Mouse (Mus musculus) hindbrain, embryonic 13.5 days (tissue): ENCODE results near the gene Taf4. TPM values are rescaled to one million over a fixed set of nuclear protein-coding genes. Genes with fewer than 3 reads are reported as not detected.

Source experiments
- ATAC-seq: fragments of 200-750 bp; cut with Nextera tagmentation; 2 replicates; pipeline ENCODE4 v1.8.0; 2017; ENCODE audit warnings: moderate TSS enrichment; ENCODE audit not compliant: low FRiP score
- H3K27ac ChIP-seq: fragments of 300-500 bp; sonication (generic); 2 replicates; pipeline ENCODE4 v1.5.1; 2015; ENCODE audit warnings: inconsistent platforms, mild to moderate bottlenecking, moderate library complexity
- H3K27me3 ChIP-seq: fragments of 300-500 bp; sonication (generic); 2 replicates; pipeline ENCODE4 v1.6.1; 2015; ENCODE audit warnings: mild to moderate bottlenecking, inconsistent platforms
- H3K36me3 ChIP-seq: fragments of 300-500 bp; sonication (generic); 2 replicates; pipeline ENCODE4 v1.6.1; 2015; ENCODE audit warnings: mild to moderate bottlenecking, inconsistent platforms
- H3K4me1 ChIP-seq: fragments of 300-500 bp; sonication (generic); replicated peaks from 2 replicates; pipeline ENCODE4 v1.6.1; 2015; ENCODE audit warnings: inconsistent platforms
- H3K4me2 ChIP-seq: fragments of 300-500 bp; sonication (generic); 2 replicates; pipeline ENCODE4 v1.6.1; 2015; ENCODE audit warnings: inconsistent platforms, mild to moderate bottlenecking, moderate library complexity
- H3K4me3 ChIP-seq: fragments of 300-500 bp; sonication (generic); 2 replicates; pipeline ENCODE4 v1.5.1; 2015; ENCODE audit warnings: mild to moderate bottlenecking, inconsistent platforms
- H3K9ac ChIP-seq: fragments of 300-500 bp; sonication (generic); 2 replicates; pipeline ENCODE4 v1.6.1; 2015; ENCODE audit warnings: mild to moderate bottlenecking, inconsistent platforms
- H3K9me3 ChIP-seq: fragments of 300-500 bp; sonication (generic); 2 replicates; pipeline ENCODE4 v1.6.1; 2016; ENCODE audit warnings: inconsistent platforms
- WGBS: fragments of 180-500 bp; shearing (Covaris S2); methylation state at CpG from one replicate; pipeline ENCODE4 v1.1.7; 2015; 5-methylcytosine and 5-hydroxymethylcytosine counted together
- polyA plus RNA-seq: library from polyadenylated mRNA; unstranded; fragments of >200 nt; fragmentation: Nextera tagmentation; extraction: Ambion mirVana; gene quantifications from 2 replicates; pipeline ENCODE4 v1.2.1, GENCODE M21; 2015

Gene Taf4
- polyA plus RNA-seq, 1 experiment from 2014 or later, result 4.5 TPM

- WGBS, result 79% methylated on average over 14 of the region's 14 CpGs
- Histone ChIP-seq H3K27ac (no peak overlapping the region), H3K27me3 (no peaks in the 10 kb centered on the region), H3K9me3 (no peaks in the 10 kb centered on the region), H3K4me3 (no peak overlapping the region), H3K36me3 (no peaks in the 10 kb centered on the region), H3K9ac (no peak overlapping the region), H3K4me1 (peaks cover 34% of the 10 kb centered on the region), H3K4me2 (no peak overlapping the region)
- no peak for ATAC-seq
Observed at GRCm38 (mm10) chr2:179951542-179952524, 24.6 kb downstream of the Taf4 start.

- peaks cover 54% of the 10 kb centered on the region for H3K4me1 ChIP-seq
- H3K4me3 ChIP-seq, result no peak overlapping the region
- H3K9me3 ChIP-seq, result no peaks in the 10 kb centered on the region
- ATAC-seq, result no peak
- no peak overlapping the region for H3K4me2 ChIP-seq
- no peak overlapping the region for H3K9ac ChIP-seq
- H3K36me3 ChIP-seq, result no peaks in the 10 kb centered on the region
- H3K27me3 ChIP-seq, result no peaks in the 10 kb centered on the region
- 90% methylated on average over 5 of the region's 5 CpGs for WGBS
- no peak overlapping the region for H3K27ac ChIP-seq
Observed at GRCm38 (mm10) chr2:179948820-179949219, 27.6 kb downstream of the Taf4 start.

DNA sequence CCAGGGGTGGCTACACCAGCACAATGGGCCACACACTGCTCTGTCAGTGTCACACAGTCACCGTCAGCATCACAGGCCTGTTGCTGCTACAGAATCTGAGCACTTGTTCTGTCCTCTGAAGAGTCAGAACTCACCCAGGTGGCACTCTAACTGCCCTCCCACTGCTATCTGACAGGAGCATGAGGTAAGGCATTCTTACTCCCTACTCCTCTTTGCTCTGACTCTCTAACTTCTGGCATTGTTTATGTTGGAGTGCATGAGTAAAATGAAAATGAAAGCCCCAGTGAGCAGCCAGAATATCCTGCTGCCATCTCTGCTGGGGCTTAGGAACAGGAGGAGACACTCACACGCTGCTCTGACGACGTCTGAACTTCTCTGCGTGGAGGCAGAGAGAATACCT, 28.8 kb downstream of the Taf4 start:
- Histone ChIP-seq H3K9ac (peak overlapping the region; percentile 43), H3K4me1 (peaks cover 61% of the 10 kb centered on the region), H3K27me3 (no peaks in the 10 kb centered on the region), H3K4me3 (no peak overlapping the region), H3K4me2 (no peak overlapping the region), H3K9me3 (no peaks in the 10 kb centered on the region), H3K27ac (0 out of 2 replicates have a peak overlapping the region, but pooled peaks have one; percentile 2), H3K36me3 (no peaks in the 10 kb centered on the region)
- 0 out of 2 replicates have a peak, but pooled peaks have one; percentile 31 for ATAC-seq
- whole genome bisulfite sequencing, result 50% methylated on average over 5 of the region's 5 CpGs

DNA sequence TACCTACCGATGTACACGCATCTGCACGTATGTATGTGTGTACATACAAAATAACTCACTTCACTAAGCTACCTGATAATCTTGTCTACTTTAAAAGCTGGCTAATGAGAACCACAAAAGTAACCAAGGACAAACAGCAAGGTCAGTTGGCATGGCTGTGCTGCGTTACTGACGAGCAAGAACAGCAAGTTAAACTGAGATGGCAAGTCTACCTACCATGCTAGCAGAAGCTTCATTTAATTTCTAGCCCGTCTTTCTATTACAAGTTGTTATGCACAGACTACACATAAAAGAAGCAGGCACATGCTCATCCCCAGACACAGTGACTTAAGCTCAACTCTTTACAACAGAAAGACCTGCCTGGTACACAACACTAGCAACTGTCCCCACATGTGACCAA, 29.9 kb downstream of the Taf4 start:
- Histone ChIP-seq H3K27ac (no peak overlapping the region), H3K27me3 (no peaks in the 10 kb centered on the region), H3K9ac (no peak overlapping the region), H3K36me3 (no peaks in the 10 kb centered on the region), H3K4me3 (no peak overlapping the region), H3K4me1 (peaks cover 58% of the 10 kb centered on the region), H3K9me3 (no peaks in the 10 kb centered on the region), H3K4me2 (no peak overlapping the region)
- no peak for ATAC-seq
- 88% methylated on average over 6 of the region's 6 CpGs for WGBS

DNA sequence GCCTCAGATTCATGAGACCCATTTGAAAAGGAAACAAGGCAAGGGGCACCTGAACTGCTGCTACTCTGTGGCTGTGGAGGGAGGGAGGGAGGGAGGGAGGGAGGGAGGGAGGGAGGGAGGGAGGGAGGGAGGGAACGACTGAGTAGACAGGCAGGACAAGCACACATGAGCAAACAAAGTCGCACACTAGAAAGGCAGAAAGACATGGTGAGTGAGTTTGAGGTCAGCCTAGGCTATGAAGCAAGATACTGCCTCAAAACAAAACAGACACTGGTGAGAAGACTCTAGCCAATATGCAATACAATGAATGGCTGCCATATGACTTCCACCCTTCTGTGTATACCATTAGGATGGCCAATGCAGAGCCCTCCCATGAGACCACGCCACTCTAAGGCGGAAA, 31.4 kb downstream of the Taf4 start:
- Histone ChIP-seq H3K36me3 (no peaks in the 10 kb centered on the region), H3K4me2 (no peak overlapping the region), H3K4me1 (peaks cover 62% of the 10 kb centered on the region), H3K27me3 (no peaks in the 10 kb centered on the region), H3K27ac (no peak overlapping the region), H3K9ac (no peak overlapping the region), H3K4me3 (no peak overlapping the region), H3K9me3 (no peaks in the 10 kb centered on the region)
- no peak for ATAC-seq
- WGBS, result 30% methylated on average over 4 of the region's 4 CpGs

- Histone ChIP-seq H3K4me1 (peaks cover 60% of the 10 kb centered on the region), H3K36me3 (no peaks in the 10 kb centered on the region), H3K9ac (no peak overlapping the region), H3K4me2 (no peak overlapping the region), H3K27ac (no peak overlapping the region), H3K27me3 (no peaks in the 10 kb centered on the region), H3K9me3 (no peaks in the 10 kb centered on the region), H3K4me3 (no peak overlapping the region)
- WGBS, result 90% methylated on average over 1 of the region's 1 CpGs
- no peak for ATAC-seq
Observed at GRCm38 (mm10) chr2:179941696-179942095, 34.8 kb downstream of the Taf4 start.

DNA sequence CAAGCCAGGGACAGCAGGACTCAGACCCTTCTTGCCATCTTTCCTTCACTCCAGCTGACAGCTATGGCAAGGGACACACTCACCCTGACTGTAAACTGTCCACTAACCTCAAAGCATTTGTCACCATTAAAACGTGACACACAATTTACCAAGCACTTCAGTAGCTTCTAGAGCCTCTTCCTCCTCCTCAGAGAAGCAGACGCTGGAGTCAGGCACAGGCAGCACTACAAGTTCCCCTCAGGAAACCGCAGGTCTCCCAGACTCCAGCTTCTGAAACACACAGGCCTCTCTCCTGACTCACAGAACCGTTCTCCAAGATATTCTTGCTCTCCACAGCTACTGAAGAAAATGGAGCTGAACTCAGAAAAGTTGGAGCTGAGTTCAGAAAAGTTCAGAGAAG, 39.4 kb downstream of the Taf4 start:
- peaks cover 33% of the 10 kb centered on the region for H3K36me3 ChIP-seq
- no peak for ATAC-seq
- no peaks in the 10 kb centered on the region for H3K27me3 ChIP-seq
- H3K9me3 ChIP-seq, result no peaks in the 10 kb centered on the region
- no peak overlapping the region for H3K4me2 ChIP-seq
- peaks cover 30% of the 10 kb centered on the region for H3K4me1 ChIP-seq
- no peak overlapping the region for H3K27ac ChIP-seq
- no peak overlapping the region for H3K4me3 ChIP-seq
- H3K9ac ChIP-seq, result no peak overlapping the region
- WGBS, result 82% methylated on average over 4 of the region's 4 CpGs

- peaks cover 13% of the 10 kb centered on the region for H3K4me1 ChIP-seq
- H3K9ac ChIP-seq, result no peak overlapping the region
- 69% methylated on average over 3 of the region's 3 CpGs for WGBS
- no peak overlapping the region for H3K27ac ChIP-seq
- H3K4me3 ChIP-seq, result no peak overlapping the region
- no peaks in the 10 kb centered on the region for H3K27me3 ChIP-seq
- peaks cover 61% of the 10 kb centered on the region for H3K36me3 ChIP-seq
- H3K4me2 ChIP-seq, result no peak overlapping the region
- ATAC-seq, result no peak
- H3K9me3 ChIP-seq, result no peaks in the 10 kb centered on the region
Observed at GRCm38 (mm10) chr2:179934165-179934564, 42.3 kb downstream of the Taf4 start.

DNA sequence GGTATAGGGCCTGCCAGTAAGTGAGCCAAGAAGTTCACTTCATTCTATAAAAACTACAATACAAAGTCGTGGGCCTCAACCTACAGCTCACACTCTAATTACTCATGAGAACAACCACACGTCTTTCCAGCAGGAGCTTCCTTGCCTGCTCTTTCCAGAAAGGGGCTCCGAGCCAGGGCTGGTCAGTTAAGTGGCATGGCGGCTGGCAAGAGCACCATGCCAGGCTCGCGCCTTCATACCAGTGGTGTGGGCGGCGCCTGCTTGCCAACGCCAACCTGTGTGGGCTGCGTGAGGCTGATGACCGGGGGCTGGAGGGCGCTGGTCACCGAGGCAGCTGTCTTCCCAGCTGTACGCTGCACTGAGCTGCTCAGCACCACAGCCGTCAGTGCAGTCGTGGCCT, 44.7 kb downstream of the Taf4 start:
- Histone ChIP-seq H3K4me2 (no peak overlapping the region), H3K27ac (no peak overlapping the region), H3K4me1 (no peaks in the 10 kb centered on the region), H3K27me3 (no peaks in the 10 kb centered on the region), H3K4me3 (no peak overlapping the region), H3K36me3 (peaks cover 72% of the 10 kb centered on the region), H3K9me3 (no peaks in the 10 kb centered on the region), H3K9ac (no peak overlapping the region)
- 90% methylated on average over 16 of the region's 16 CpGs for WGBS
- ATAC-seq, result no peak

DNA sequence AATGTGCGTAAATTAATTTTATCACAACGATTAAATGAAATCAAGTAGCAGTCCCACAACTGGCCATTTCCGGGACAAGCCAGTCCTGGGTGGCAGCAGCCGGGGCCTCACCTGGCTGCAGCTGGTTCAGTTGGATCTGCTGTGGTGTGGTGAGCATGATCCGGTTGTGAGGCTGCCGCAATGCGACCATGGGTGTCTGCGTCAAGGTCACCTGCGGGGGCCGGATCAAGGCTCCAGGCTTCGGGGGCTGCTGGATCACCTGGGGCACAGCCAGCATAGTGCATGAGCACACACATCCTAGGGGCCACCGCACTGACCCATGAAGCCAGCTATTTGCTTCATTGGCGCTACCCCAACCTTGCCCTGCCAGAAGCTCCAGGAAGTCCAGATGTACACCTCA, 47.3 kb downstream of the Taf4 start:
- no peak for ATAC-seq
- no peak overlapping the region for H3K9ac ChIP-seq
- no peak overlapping the region for H3K4me3 ChIP-seq
- no peak overlapping the region for H3K27ac ChIP-seq
- H3K36me3 ChIP-seq, result peaks cover 83% of the 10 kb centered on the region
- 94% methylated on average over 13 of the region's 13 CpGs for WGBS
- no peaks in the 10 kb centered on the region for H3K4me1 ChIP-seq
- no peaks in the 10 kb centered on the region for H3K27me3 ChIP-seq
- H3K9me3 ChIP-seq, result no peaks in the 10 kb centered on the region
- no peak overlapping the region for H3K4me2 ChIP-seq

DNA sequence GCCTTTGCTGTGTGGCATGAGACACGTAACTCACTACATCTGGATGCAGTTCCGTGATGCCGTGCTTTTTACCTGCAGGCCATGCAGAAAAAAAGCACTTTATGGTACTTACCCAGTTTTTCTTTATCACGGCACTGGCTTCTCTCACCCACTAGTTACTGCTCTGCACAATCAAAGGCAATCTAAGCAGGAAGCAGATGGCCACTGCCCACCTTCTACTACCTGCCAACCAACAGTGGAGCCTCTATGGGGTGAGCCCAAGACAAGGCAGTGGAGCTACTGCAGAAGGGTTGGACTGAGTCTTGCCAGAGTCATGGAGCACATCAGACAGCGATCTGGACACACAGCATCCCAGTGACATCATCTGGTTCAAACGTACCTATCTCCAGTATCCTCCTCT, 52.4 kb downstream of the Taf4 start:
- no peaks in the 10 kb centered on the region for H3K27me3 ChIP-seq
- WGBS, result 96% methylated on average over 6 of the region's 6 CpGs
- no peak overlapping the region for H3K4me2 ChIP-seq
- ATAC-seq, result no peak
- no peaks in the 10 kb centered on the region for H3K9me3 ChIP-seq
- H3K4me1 ChIP-seq, result no peaks in the 10 kb centered on the region
- H3K9ac ChIP-seq, result no peak overlapping the region
- no peak overlapping the region for H3K4me3 ChIP-seq
- peaks cover 84% of the 10 kb centered on the region for H3K36me3 ChIP-seq
- no peak overlapping the region for H3K27ac ChIP-seq

- ATAC-seq, result no peak
Observed at GRCm38 (mm10) chr2:179921021-179921653, 55.3 kb downstream of the Taf4 start.

More at GRCm38 (mm10) chr2:179921021-179921653, 55.3 kb downstream of the Taf4 start:
- no peaks in the 10 kb centered on the region for H3K27me3 ChIP-seq
- H3K4me3 ChIP-seq, result no peak overlapping the region
- no peak overlapping the region for H3K27ac ChIP-seq
- no peaks in the 10 kb centered on the region for H3K9me3 ChIP-seq
- WGBS, result 93% methylated on average over 8 of the region's 8 CpGs
- H3K4me2 ChIP-seq, result no peak overlapping the region
- H3K9ac ChIP-seq, result no peak overlapping the region
- H3K4me1 ChIP-seq, result no peaks in the 10 kb centered on the region
- H3K36me3 ChIP-seq, result peaks cover 68% of the 10 kb centered on the region
